Mouse (Mus musculus): Measurements from ENCODE around the gene Fam173a.

DNA sequence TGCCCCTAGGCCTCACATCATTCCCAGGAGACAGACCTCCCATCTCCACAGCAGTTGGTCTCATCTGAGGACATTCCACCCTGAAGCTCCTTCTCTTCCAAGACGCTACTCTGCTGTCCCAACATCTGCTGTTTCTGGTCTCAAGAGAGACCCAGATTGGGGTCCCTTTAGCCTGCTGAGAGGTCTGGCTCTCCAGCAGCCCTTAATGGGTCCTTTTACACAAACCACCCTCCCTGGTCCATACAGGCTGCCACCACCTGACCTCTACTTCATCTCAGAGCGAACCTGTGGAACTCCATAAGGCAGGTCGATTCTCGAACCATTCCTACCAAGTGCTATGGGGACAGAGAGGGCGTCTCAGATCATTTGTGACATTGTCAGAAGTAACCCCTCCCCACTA is 15.3 kb upstream of the Fam173a start:
- TF ChIP-seq CTCF (IDR thresholded peaks at IDR 0.05; ENCODE audit: control insufficient read depth, insufficient read depth, low read length) (no peak), POLR2A (IDR thresholded peaks at IDR 0.05; ENCODE audit: borderline replicate concordance, control insufficient read depth, low read depth, low read length) (no peak)
